Mouse (Mus musculus) liver, postnatal 0 days (tissue): Measurements from ENCODE around the gene Fam118a.

Source experiments
- CTCF ChIP-seq: sonication (generic); IDR thresholded peaks from 2 replicates; pipeline ENCODE4 v1.5.1; 2016; ENCODE audit warnings: antibody characterized with exemption, low read depth
- EP300 ChIP-seq: IDR thresholded peaks from 2 replicates; pipeline ENCODE4 v1.6.1; 2016; ENCODE audit warnings: antibody characterized with exemption, low read depth, mild to moderate bottlenecking

DNA sequence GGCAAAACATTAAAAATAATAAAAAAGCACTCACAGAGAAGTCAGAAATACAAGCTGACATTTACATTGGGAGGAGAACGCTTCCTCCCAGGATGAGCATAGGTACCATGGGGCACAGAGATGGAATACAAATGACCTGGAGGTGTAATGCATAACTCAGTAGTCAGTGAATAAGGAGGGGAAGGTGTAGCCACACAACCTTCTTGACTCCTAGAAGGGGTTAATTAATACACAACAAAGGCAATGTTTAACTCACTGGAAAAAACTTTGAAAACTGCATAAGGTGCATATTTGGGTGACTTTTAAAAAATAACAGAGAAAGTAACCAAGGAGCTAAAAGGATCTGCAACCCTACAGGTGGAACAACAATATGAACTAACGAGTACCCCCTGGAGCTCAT is 43.9 kb downstream of the Fam118a start:
- TF ChIP-seq CTCF (no peak), EP300 (no peak)
